Mouse (Mus musculus) gastrocnemius, postnatal 36 days (tissue): ENCODE results near the gene Zkscan2. TPM values are rescaled to one million over a fixed set of nuclear protein-coding genes. Genes with fewer than 3 reads are reported as not detected.

Source experiments
- DNase-seq, 2 experiments: peaks; one replicate each; pipeline ENCODE4 v3.0.0; 2022
- intact Hi-C: fragments of 180-260 bp; cut with DNase I; formaldehyde crosslinking; loops from one replicate; pipeline ENCODE4 v1.15.1; 2025
- total RNA-seq, 2 experiments: library from RNA; stranded (reverse); gene quantifications; 2 replicates each; pipeline ENCODE4 v1.2.3; 2021

Zkscan2 gene
- total RNA-seq, 2 experiments from 2014 or later = 0.13 TPM; not detected in 1

DNA sequence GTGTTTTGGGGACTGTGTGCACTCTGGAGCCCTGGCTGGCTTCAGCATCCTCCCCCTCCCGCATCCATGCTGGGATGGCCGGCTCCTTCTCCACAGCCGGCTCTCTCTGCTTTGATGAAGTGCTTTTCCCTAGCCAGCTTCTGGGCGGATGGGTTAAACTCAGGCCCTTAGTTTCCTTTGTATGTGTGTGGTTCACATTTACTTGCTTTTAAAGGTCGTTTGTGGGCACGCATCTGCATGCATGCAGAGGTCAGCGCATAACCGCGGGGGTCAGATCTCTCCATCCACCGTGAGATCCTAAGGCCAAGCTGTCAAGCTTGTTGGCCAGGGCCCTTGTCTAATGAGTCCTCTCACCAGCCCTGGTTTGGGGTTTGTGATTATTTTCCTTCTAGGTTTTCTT, 50.6 kb downstream of the Zkscan2 start:
- no peak for DNase-seq
- intact Hi-C loops = loop anchor here (5.0 kb wide), 1 partner anchor 37 kb away; no protein-coding TSS in a partner anchor

DNA sequence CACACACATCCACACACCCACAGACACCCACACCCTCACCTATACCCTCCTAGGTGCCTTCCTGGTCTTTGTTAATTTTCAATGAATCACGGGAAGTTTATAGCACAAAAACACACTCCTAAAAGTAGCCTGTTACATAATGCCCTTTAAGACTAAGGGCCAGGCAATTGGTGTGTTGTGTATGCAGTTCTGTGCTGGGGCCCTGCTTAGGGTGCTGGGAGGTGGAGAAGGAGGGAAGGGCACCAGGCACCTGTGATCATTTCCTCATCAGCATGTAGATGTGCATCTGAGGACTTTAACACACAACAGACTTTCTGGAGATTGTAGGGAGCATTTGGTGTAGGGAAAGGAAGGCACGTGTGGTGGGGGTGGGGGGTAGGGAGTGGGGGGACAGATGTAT, 51.5 kb downstream of the Zkscan2 start:
- intact Hi-C loops = loop anchor here (5.0 kb wide), 1 partner anchor 36 kb away; no protein-coding TSS in a partner anchor
- no peak for DNase-seq

DNA sequence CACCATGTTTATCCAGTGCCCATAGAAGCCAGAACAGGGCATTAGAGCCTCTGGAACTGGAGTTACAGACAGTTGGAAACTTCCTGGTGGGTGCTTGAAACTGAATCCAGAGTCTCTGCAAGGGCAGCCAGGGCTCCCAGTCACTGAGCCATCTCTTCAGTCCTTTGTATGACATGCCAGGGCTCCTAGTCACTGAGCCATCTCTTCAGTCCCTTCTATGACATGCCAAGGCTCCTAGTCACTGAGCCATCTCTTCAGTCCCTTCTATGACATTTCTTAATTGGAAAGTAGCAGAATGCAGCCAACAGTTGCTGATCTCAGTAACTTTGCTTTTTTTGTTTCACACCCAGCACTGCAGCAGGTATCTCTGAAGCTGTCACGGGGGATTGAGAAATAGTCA, 58.2 kb downstream of the Zkscan2 start:
- intact Hi-C loops = no loop called here
- DNase-seq = no peak

DNA sequence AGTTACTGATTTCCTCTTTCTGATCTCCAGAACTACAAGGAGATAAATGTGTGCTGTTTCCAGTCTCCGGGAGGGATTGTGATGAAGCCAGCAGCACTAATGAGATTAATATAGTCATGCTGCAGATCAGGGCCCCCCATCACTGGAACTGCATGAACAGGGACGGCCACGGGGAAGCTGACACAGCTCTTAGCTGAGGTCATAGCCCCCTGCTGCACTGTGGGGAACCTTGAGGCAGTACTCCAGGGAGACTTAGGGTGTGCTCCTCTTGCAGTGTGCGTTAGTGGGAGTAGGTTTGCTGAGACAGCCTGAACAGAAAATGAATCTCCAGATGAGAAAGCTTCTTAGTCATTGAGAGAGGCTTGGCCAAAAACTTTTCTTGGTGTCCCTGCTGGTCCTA, 69.0 kb downstream of the Zkscan2 start:
- no peak for DNase-seq
- intact Hi-C loops = no loop called here

DNA sequence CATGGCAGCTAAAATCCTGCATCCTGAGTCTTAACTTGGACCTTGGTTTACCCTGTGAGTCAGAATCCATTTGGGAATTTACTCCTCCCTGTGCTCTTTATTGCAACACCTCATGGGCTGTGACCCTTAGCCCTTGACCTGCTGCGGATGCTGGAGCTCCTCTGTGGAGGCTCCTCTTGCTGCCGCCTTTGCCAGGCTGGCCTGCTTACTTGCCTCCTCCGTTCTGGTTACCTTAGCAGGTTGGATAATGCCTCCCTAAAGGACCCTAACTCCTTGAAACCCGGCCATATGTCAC, 69.9 kb downstream of the Zkscan2 start:
- intact Hi-C loops = no loop called here
- DNase-seq = no peak

DNA sequence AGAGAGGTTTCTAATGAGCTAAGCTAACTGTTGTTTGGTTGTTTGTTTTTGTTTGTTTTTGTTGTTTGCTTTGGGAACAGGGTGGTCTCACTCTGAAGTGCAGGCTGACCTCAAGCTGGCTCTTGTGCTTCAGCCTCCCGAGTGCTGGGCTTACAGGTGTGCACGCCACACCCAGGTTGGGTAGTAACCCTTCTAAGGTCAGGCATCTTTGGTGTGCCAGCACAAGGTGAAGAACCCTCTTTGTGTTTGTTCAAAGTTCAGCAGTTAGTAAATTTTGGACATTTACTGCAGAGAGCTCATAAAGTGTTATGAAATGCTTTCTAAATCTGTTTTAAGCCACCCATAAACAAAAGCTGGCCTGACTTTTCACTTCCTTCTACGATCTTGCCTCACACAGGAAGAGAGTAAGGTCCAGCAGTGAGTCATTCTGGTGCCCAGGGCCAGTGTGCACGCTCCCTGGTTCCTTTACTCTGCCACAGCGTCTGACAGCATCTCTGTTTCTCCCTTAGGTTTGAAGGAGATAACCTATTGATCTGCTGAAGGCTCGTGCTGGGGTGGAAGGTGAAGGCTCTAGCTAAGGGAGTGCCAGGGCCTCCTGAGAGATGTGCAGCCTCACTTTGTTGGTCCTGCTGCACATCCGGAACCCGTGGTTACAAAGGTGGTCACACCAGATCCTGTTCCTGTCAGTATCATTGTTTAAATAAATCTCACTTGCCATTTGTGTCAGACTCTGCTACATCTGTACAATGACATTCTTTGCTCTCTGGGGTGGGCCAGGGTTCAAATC, 70.4 kb downstream of the Zkscan2 start:
- no peak for DNase-seq
- intact Hi-C loops = no loop called here

Other genes starting within 250 kb of the Zkscan2 start
- 10 to 100 TPM; 23.0 to 29.8 TPM for gene Lcmt1, start 130.7 kb downstream of the Zkscan2 start, total RNA-seq
- gene Arhgap17, start 130.5 kb downstream of the Zkscan2 start, total RNA-seq = 10 to 100 TPM; 13.5 to 15.9 TPM
- gene Aqp8, start 38.2 kb downstream of the Zkscan2 start, total RNA-seq = not detected